Mouse (Mus musculus): ENCODE results near the gene Zmiz2. TPM values are rescaled to one million over a fixed set of nuclear protein-coding genes. Genes with fewer than 3 reads are reported as not detected.
A peak's percentile ranks its signal among the peaks of the same experiment; 100 is the strongest.
"Not testable (repeated sequence)": the region's sequence is repeated elsewhere in the genome, so short reads cannot be mapped to it uniquely, and the experiment has no call there.

The Zmiz2 gene
- polyA plus RNA-seq, 1 experiment = 53.7 TPM

- 16% methylated on average over 11 of the region's 11 CpGs for WGBS
- no peak overlapping the region for H3K4me3 ChIP-seq (ENCODE audit: insufficient read depth, low read depth, low read length)
- no peaks in the 10 kb centered on the region for H3K4me1 ChIP-seq (ENCODE audit: control insufficient read depth, insufficient read depth, low read length)
- no peaks in the 10 kb centered on the region for H3K36me3 ChIP-seq (ENCODE audit: control insufficient read depth, insufficient read depth, low read length)
- DNase-seq = peak; percentile 87
- peak overlapping the region; percentile 6; the same call in 1 of the 2 replicates for H3K27ac ChIP-seq (ENCODE audit: insufficient read depth, low read depth, low read length)
- H3K27me3 ChIP-seq (replicated peaks; ENCODE audit: control insufficient read depth, insufficient read depth, low read length) = no peaks in the 10 kb centered on the region
- TF ChIP-seq CTCF (conservative IDR thresholded peaks at IDR 0.05; ENCODE audit: insufficient read depth, insufficient read length, low read depth, low read length) = peak; percentile 89
- peak; percentile 12 for TF ChIP-seq POLR2A (IDR thresholded peaks at IDR 0.05; ENCODE audit: low read depth, low read length)
Observed at GRCm38 (mm10) chr11:6365885-6366284, 23.0 kb upstream of the Zmiz2 start.

GRCm38 (mm10) chr11:6366434-6366833, 22.4 kb upstream of the Zmiz2 start:
- no peak for DNase-seq
- no peak overlapping the region for H3K27ac ChIP-seq (ENCODE audit: insufficient read depth, low read depth, low read length)

DNA sequence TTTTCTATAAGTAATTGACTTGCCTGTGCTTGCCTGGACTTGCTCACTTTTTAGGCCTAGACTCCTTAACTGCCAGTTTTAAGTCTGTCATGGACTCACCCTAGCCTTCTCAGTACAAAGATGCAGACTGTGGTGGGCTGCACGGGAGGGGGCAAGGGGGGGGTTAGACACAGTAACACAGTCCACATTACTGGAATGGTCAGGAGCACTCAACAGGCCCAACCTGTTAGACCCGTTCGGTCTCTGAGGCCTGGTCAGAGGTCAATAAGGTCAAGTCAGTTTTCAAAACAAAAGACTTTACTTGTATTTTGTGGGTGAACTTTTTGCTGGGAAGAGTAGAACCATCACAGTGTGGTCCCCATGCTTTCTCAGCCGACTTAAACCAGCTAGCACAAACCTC, 21.7 kb upstream of the Zmiz2 start:
- TF ChIP-seq POLR2A (IDR thresholded peaks at IDR 0.05; ENCODE audit: low read depth, low read length) (no peak), CTCF (conservative IDR thresholded peaks at IDR 0.05; ENCODE audit: insufficient read depth, insufficient read length, low read depth, low read length) (no peak)
- no peak overlapping the region for H3K27ac ChIP-seq (ENCODE audit: insufficient read depth, low read depth, low read length)

More at GRCm38 (mm10) chr11:6366434-6366833, 22.4 kb upstream of the Zmiz2 start:
- H3K4me3 ChIP-seq (ENCODE audit: insufficient read depth, low read depth, low read length) = no peak overlapping the region
- H3K36me3 ChIP-seq (ENCODE audit: control insufficient read depth, insufficient read depth, low read length) = no peaks in the 10 kb centered on the region
- H3K27me3 ChIP-seq (replicated peaks; ENCODE audit: control insufficient read depth, insufficient read depth, low read length) = no peaks in the 10 kb centered on the region
- no peak for TF ChIP-seq CTCF (conservative IDR thresholded peaks at IDR 0.05; ENCODE audit: insufficient read depth, insufficient read length, low read depth, low read length)
- no peak for TF ChIP-seq POLR2A (IDR thresholded peaks at IDR 0.05; ENCODE audit: low read depth, low read length)
- WGBS = 61% methylated on average over 6 of the region's 6 CpGs
- no peaks in the 10 kb centered on the region for H3K4me1 ChIP-seq (ENCODE audit: control insufficient read depth, insufficient read depth, low read length)

GRCm38 (mm10) chr11:6367986-6368385, 20.9 kb upstream of the Zmiz2 start:
- not testable (repeated sequence) for H3K36me3 ChIP-seq (ENCODE audit: control insufficient read depth, insufficient read depth, low read length); H3K4me1 ChIP-seq (ENCODE audit: control insufficient read depth, insufficient read depth, low read length); DNase-seq; H3K4me3 ChIP-seq (ENCODE audit: insufficient read depth, low read depth, low read length); H3K27me3 ChIP-seq (replicated peaks; ENCODE audit: control insufficient read depth, insufficient read depth, low read length); H3K27ac ChIP-seq (ENCODE audit: insufficient read depth, low read depth, low read length)
- 85% methylated on average over 5 of the region's 5 CpGs for WGBS

More for the DNA sequence above, 21.7 kb upstream of the Zmiz2 start:
- H3K4me3 ChIP-seq (ENCODE audit: insufficient read depth, low read depth, low read length) = no peak overlapping the region
- H3K36me3 ChIP-seq (ENCODE audit: control insufficient read depth, insufficient read depth, low read length) = no peaks in the 10 kb centered on the region
- no peaks in the 10 kb centered on the region for H3K27me3 ChIP-seq (replicated peaks; ENCODE audit: control insufficient read depth, insufficient read depth, low read length)
- 65% methylated on average over 4 of the region's 4 CpGs for WGBS
- DNase-seq = no peak
- H3K4me1 ChIP-seq (ENCODE audit: control insufficient read depth, insufficient read depth, low read length) = no peaks in the 10 kb centered on the region

GRCm38 (mm10) chr11:6371376-6372155, 17.3 kb upstream of the Zmiz2 start:
- Histone ChIP-seq H3K4me1 (ENCODE audit: control insufficient read depth, insufficient read depth, low read length) (no peaks in the 10 kb centered on the region), H3K36me3 (ENCODE audit: control insufficient read depth, insufficient read depth, low read length) (no peaks in the 10 kb centered on the region), H3K27me3 (replicated peaks; ENCODE audit: control insufficient read depth, insufficient read depth, low read length) (no peaks in the 10 kb centered on the region), H3K27ac (ENCODE audit: insufficient read depth, low read depth, low read length) (no peak overlapping the region), H3K4me3 (ENCODE audit: insufficient read depth, low read depth, low read length) (no peak overlapping the region)
- 89% methylated on average over 11 of the region's 11 CpGs for WGBS
- no peak for DNase-seq
- TF ChIP-seq CTCF (conservative IDR thresholded peaks at IDR 0.05; ENCODE audit: insufficient read depth, insufficient read length, low read depth, low read length) (no peak), POLR2A (IDR thresholded peaks at IDR 0.05; ENCODE audit: low read depth, low read length) (no peak)

DNA sequence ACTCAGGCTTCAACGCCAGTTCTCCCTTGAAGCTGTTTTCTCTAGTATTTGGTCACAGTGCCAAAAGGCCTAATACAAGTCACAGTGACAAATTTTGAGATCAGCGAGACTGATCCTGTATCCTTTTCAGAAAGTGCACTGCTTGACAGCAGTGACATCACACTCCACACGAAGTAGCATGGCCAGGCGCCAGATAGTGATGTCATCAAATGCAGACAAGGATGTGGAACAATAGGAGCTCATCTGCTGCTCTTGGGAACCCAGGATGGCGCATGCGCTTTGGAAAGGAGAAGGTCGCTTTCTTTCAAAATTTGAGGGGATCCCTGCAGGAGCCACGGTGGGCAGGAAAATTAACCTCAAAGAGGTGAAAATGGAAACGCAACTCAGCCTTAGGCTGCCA, 16.1 kb upstream of the Zmiz2 start:
- no peaks in the 10 kb centered on the region for H3K36me3 ChIP-seq (ENCODE audit: control insufficient read depth, insufficient read depth, low read length)
- H3K27me3 ChIP-seq (replicated peaks; ENCODE audit: control insufficient read depth, insufficient read depth, low read length) = no peaks in the 10 kb centered on the region
- H3K4me3 ChIP-seq (ENCODE audit: insufficient read depth, low read depth, low read length) = no peak overlapping the region
- WGBS = 91% methylated on average over 9 of the region's 9 CpGs
- no peaks in the 10 kb centered on the region for H3K4me1 ChIP-seq (ENCODE audit: control insufficient read depth, insufficient read depth, low read length)
- DNase-seq = no peak
- TF ChIP-seq POLR2A (IDR thresholded peaks at IDR 0.05; ENCODE audit: low read depth, low read length) (no peak), CTCF (conservative IDR thresholded peaks at IDR 0.05; ENCODE audit: insufficient read depth, insufficient read length, low read depth, low read length) (no peak)
- no peak overlapping the region for H3K27ac ChIP-seq (ENCODE audit: insufficient read depth, low read depth, low read length)

GRCm38 (mm10) chr11:6380916-6381315, 8.0 kb upstream of the Zmiz2 start:
- Histone ChIP-seq H3K4me3 (ENCODE audit: insufficient read depth, low read depth, low read length) (no peak overlapping the region), H3K27me3 (replicated peaks; ENCODE audit: control insufficient read depth, insufficient read depth, low read length) (no peaks in the 10 kb centered on the region), H3K4me1 (ENCODE audit: control insufficient read depth, insufficient read depth, low read length) (no peaks in the 10 kb centered on the region), H3K27ac (ENCODE audit: insufficient read depth, low read depth, low read length) (no peak overlapping the region), H3K36me3 (ENCODE audit: control insufficient read depth, insufficient read depth, low read length) (no peaks in the 10 kb centered on the region)
- TF ChIP-seq POLR2A (IDR thresholded peaks at IDR 0.05; ENCODE audit: low read depth, low read length) = no peak
- TF ChIP-seq CTCF (conservative IDR thresholded peaks at IDR 0.05; ENCODE audit: insufficient read depth, insufficient read length, low read depth, low read length) = no peak
- WGBS = 89% methylated on average over 6 of the region's 6 CpGs
- no peak for DNase-seq
